Mouse (Mus musculus): ENCODE measurements around the gene Uvrag. TPM values are rescaled to one million over a fixed set of nuclear protein-coding genes. Genes with fewer than 3 reads are reported as not detected.

Uvrag gene
- polyA plus RNA-seq, 1 experiment from 2014 or later: 20.9 TPM

GRCm38 (mm10) chr7:98873316-98873715 lies 267.6 kb downstream of the Uvrag start:
- no peaks in the 10 kb centered on the region for H3K36me3 ChIP-seq
- ATAC-seq: no peak
- no peak overlapping the region for H3K9ac ChIP-seq
- no peak overlapping the region for H3K4me3 ChIP-seq (replicated peaks)
- no peak overlapping the region for H3K4me2 ChIP-seq (replicated peaks)
- WGBS: 88% methylated on average over 12 of the region's 12 CpGs
- H3K4me1 ChIP-seq (replicated peaks): peaks cover 18% of the 10 kb centered on the region
- H3K27me3 ChIP-seq (replicated peaks): no peaks in the 10 kb centered on the region
- no peaks in the 10 kb centered on the region for H3K9me3 ChIP-seq
- H3K27ac ChIP-seq: no peak overlapping the region

- Histone ChIP-seq H3K36me3 (no peaks in the 10 kb centered on the region), H3K27ac (no peak overlapping the region), H3K9me3 (no peaks in the 10 kb centered on the region), H3K4me3 (replicated peaks) (no peak overlapping the region), H3K27me3 (replicated peaks) (no peaks in the 10 kb centered on the region), H3K4me1 (replicated peaks) (peaks cover 25% of the 10 kb centered on the region), H3K4me2 (replicated peaks) (no peak overlapping the region), H3K9ac (no peak overlapping the region)
- no peak for ATAC-seq
- 64% methylated on average over 12 of the region's 12 CpGs for WGBS
These were observed 269.1 kb downstream of the Uvrag start for GRCm38 (mm10) chr7:98871882-98872281.

- ATAC-seq: peak; percentile 61
- no peak overlapping the region for H3K4me2 ChIP-seq (replicated peaks)
- H3K9me3 ChIP-seq: no peaks in the 10 kb centered on the region
- H3K9ac ChIP-seq: no peak overlapping the region
- peaks cover 24% of the 10 kb centered on the region for H3K4me1 ChIP-seq (replicated peaks)
- no peaks in the 10 kb centered on the region for H3K36me3 ChIP-seq
- no peak overlapping the region for H3K4me3 ChIP-seq (replicated peaks)
- peak overlapping the region; percentile 4 for H3K27ac ChIP-seq
- 24% methylated on average over 12 of the region's 12 CpGs for WGBS
- H3K27me3 ChIP-seq (replicated peaks): no peaks in the 10 kb centered on the region
These were observed 270.1 kb downstream of the Uvrag start for GRCm38 (mm10) chr7:98870791-98871190.

GRCm38 (mm10) chr7:98869070-98869469 lies 271.9 kb downstream of the Uvrag start:
- H3K27me3 ChIP-seq (replicated peaks): no peaks in the 10 kb centered on the region
- WGBS: 63% methylated on average over 3 of the region's 3 CpGs
- no peaks in the 10 kb centered on the region for H3K9me3 ChIP-seq
- H3K4me1 ChIP-seq (replicated peaks): peaks cover 21% of the 10 kb centered on the region
- ATAC-seq: no peak
- H3K4me2 ChIP-seq (replicated peaks): no peak overlapping the region
- no peak overlapping the region for H3K4me3 ChIP-seq (replicated peaks)
- H3K9ac ChIP-seq: no peak overlapping the region
- H3K27ac ChIP-seq: no peak overlapping the region
- no peaks in the 10 kb centered on the region for H3K36me3 ChIP-seq

- no peak for ATAC-seq
- H3K4me1 ChIP-seq (replicated peaks): peaks cover 21% of the 10 kb centered on the region
- 87% methylated on average over 2 of the region's 2 CpGs for WGBS
These were observed 273.2 kb downstream of the Uvrag start for GRCm38 (mm10) chr7:98867794-98868150.

GRCm38 (mm10) chr7:98867053-98867793 lies 273.7 kb downstream of the Uvrag start:
- Histone ChIP-seq H3K4me2 (replicated peaks) (0 out of 2 replicates have a peak overlapping the region, but pooled peaks have one; percentile 4), H3K27ac (no peak overlapping the region), H3K36me3 (no peaks in the 10 kb centered on the region), H3K9ac (no peak overlapping the region), H3K27me3 (replicated peaks) (no peaks in the 10 kb centered on the region), H3K4me3 (replicated peaks) (no peak overlapping the region), H3K4me1 (replicated peaks) (peaks cover 21% of the 10 kb centered on the region), H3K9me3 (no peaks in the 10 kb centered on the region)
- ATAC-seq: peak; percentile 23; the same call in 1 of the 2 replicates
- 21% methylated on average over 12 of the region's 12 CpGs for whole genome bisulfite sequencing

More at GRCm38 (mm10) chr7:98867794-98868150, 273.2 kb downstream of the Uvrag start:
- Histone ChIP-seq H3K4me3 (replicated peaks) (no peak overlapping the region), H3K36me3 (no peaks in the 10 kb centered on the region), H3K9ac (no peak overlapping the region), H3K4me2 (replicated peaks) (no peak overlapping the region), H3K27me3 (replicated peaks) (no peaks in the 10 kb centered on the region), H3K9me3 (no peaks in the 10 kb centered on the region), H3K27ac (no peak overlapping the region)

GRCm38 (mm10) chr7:98863969-98864718 lies 276.8 kb downstream of the Uvrag start:
- Histone ChIP-seq H3K4me1 (replicated peaks) (peaks cover 13% of the 10 kb centered on the region), H3K4me2 (replicated peaks) (no peak overlapping the region), H3K4me3 (replicated peaks) (no peak overlapping the region), H3K9ac (no peak overlapping the region), H3K9me3 (no peaks in the 10 kb centered on the region), H3K36me3 (no peaks in the 10 kb centered on the region), H3K27me3 (replicated peaks) (no peaks in the 10 kb centered on the region), H3K27ac (no peak overlapping the region)
- ATAC-seq: no peak
- WGBS: 56% methylated on average over 9 of the region's 9 CpGs

GRCm38 (mm10) chr7:98862994-98863393 lies 277.9 kb downstream of the Uvrag start:
- no peak overlapping the region for H3K27ac ChIP-seq
- H3K36me3 ChIP-seq: no peaks in the 10 kb centered on the region
- H3K9ac ChIP-seq: no peak overlapping the region
- WGBS: 76% methylated on average over 5 of the region's 5 CpGs
- H3K9me3 ChIP-seq: no peaks in the 10 kb centered on the region
- H3K27me3 ChIP-seq (replicated peaks): no peaks in the 10 kb centered on the region
- no peak for ATAC-seq
- no peak overlapping the region for H3K4me2 ChIP-seq (replicated peaks)
- no peak overlapping the region for H3K4me3 ChIP-seq (replicated peaks)
- H3K4me1 ChIP-seq (replicated peaks): peaks cover 13% of the 10 kb centered on the region

- no peak overlapping the region for H3K4me3 ChIP-seq (replicated peaks)
- 21% methylated on average over 2 of the region's 2 CpGs for WGBS
- ATAC-seq: no peak
- no peaks in the 10 kb centered on the region for H3K36me3 ChIP-seq
- H3K9ac ChIP-seq: no peak overlapping the region
- no peak overlapping the region for H3K27ac ChIP-seq
- H3K27me3 ChIP-seq (replicated peaks): no peaks in the 10 kb centered on the region
- 0 out of 2 replicates have a peak, but pooled peaks cover 3% of the 10 kb centered on the region for H3K4me1 ChIP-seq (replicated peaks)
- H3K9me3 ChIP-seq: no peaks in the 10 kb centered on the region
- no peak overlapping the region for H3K4me2 ChIP-seq (replicated peaks)
These were observed 279.9 kb downstream of the Uvrag start for GRCm38 (mm10) chr7:98861002-98861401.

- 41% methylated on average over 3 of the region's 3 CpGs for WGBS
- Histone ChIP-seq H3K27ac (no peak overlapping the region), H3K9ac (no peak overlapping the region), H3K9me3 (no peaks in the 10 kb centered on the region), H3K4me1 (replicated peaks) (peaks cover 3% of the 10 kb centered on the region; the same call in 1 of the 2 replicates), H3K27me3 (replicated peaks) (no peaks in the 10 kb centered on the region), H3K4me3 (replicated peaks) (no peak overlapping the region), H3K4me2 (replicated peaks) (no peak overlapping the region), H3K36me3 (no peaks in the 10 kb centered on the region)
- ATAC-seq: no peak
These were observed 283.8 kb downstream of the Uvrag start for GRCm38 (mm10) chr7:98857094-98857493.

- H3K36me3 ChIP-seq: no peaks in the 10 kb centered on the region
- ATAC-seq: no peak
- H3K9me3 ChIP-seq: no peaks in the 10 kb centered on the region
- no peak overlapping the region for H3K4me2 ChIP-seq (replicated peaks)
- no peak overlapping the region for H3K27ac ChIP-seq
- H3K4me1 ChIP-seq (replicated peaks): peaks cover 12% of the 10 kb centered on the region
- H3K27me3 ChIP-seq (replicated peaks): no peaks in the 10 kb centered on the region
- H3K9ac ChIP-seq: no peak overlapping the region
- H3K4me3 ChIP-seq (replicated peaks): no peak overlapping the region
- 42% methylated on average over 3 of the region's 3 CpGs for WGBS
These were observed 284.8 kb downstream of the Uvrag start for GRCm38 (mm10) chr7:98856128-98856527.

- Histone ChIP-seq H3K9me3 (no peaks in the 10 kb centered on the region), H3K4me1 (replicated peaks) (peaks cover 18% of the 10 kb centered on the region), H3K9ac (no peak overlapping the region), H3K27me3 (replicated peaks) (no peaks in the 10 kb centered on the region), H3K36me3 (no peaks in the 10 kb centered on the region), H3K27ac (no peak overlapping the region), H3K4me2 (replicated peaks) (no peak overlapping the region), H3K4me3 (replicated peaks) (no peak overlapping the region)
- ATAC-seq: no peak
- 65% methylated on average over 2 of the region's 2 CpGs for WGBS
These were observed 285.6 kb downstream of the Uvrag start for GRCm38 (mm10) chr7:98855388-98855787.
